Mouse (Mus musculus): ENCODE data around the gene Gm11541.

Gene Gm11541

GRCm38 (mm10) chr11:94704472-94704871, at the start of gene Gm11541:
Gm11541 (minus strand) TSS chr11:94704499.
- DNase-seq (ENCODE audit: low read depth, low spot score): no peak

GRCm38 (mm10) chr11:94752946-94753713, 48.8 kb upstream of the Gm11541 start:
- DNase-seq (ENCODE audit: low read depth, low spot score): no peak

- DNase-seq (ENCODE audit: low read depth, low spot score): no peak
Measured at GRCm38 (mm10) chr11:94741732-94742272, 37.5 kb upstream of the Gm11541 start, which contains the start of gene Cdc34b. Cdc34b (plus strand) TSS chr11:94741782.

GRCm38 (mm10) chr11:94735746-94736145, 31.4 kb upstream of the Gm11541 start:
- no peak for DNase-seq (ENCODE audit: low read depth, low spot score)

- DNase-seq (ENCODE audit: low read depth, low spot score): no peak
Measured at GRCm38 (mm10) chr11:94732773-94733172, 28.5 kb upstream of the Gm11541 start.

GRCm38 (mm10) chr11:94731229-94731628, 26.9 kb upstream of the Gm11541 start:
- DNase-seq (ENCODE audit: low read depth, low spot score): no peak

GRCm38 (mm10) chr11:94730261-94730660, 26.0 kb upstream of the Gm11541 start:
- peak; percentile 8 for DNase-seq (ENCODE audit: low read depth, low spot score)

GRCm38 (mm10) chr11:94729565-94729964, 25.3 kb upstream of the Gm11541 start:
- DNase-seq (ENCODE audit: low read depth, low spot score): no peak

GRCm38 (mm10) chr11:94728545-94728944, 24.2 kb upstream of the Gm11541 start:
- DNase-seq (ENCODE audit: low read depth, low spot score): no peak

- DNase-seq (ENCODE audit: low read depth, low spot score): no peak
Measured at GRCm38 (mm10) chr11:94727306-94727705, 23.0 kb upstream of the Gm11541 start.

- DNase-seq (ENCODE audit: low read depth, low spot score): no peak
Measured at GRCm38 (mm10) chr11:94719216-94719615, 14.9 kb upstream of the Gm11541 start.

GRCm38 (mm10) chr11:94718113-94718909, 14.0 kb upstream of the Gm11541 start:
- DNase-seq (ENCODE audit: low read depth, low spot score): no peak

- DNase-seq (ENCODE audit: low read depth, low spot score): no peak
Measured at GRCm38 (mm10) chr11:94717239-94717638, 12.9 kb upstream of the Gm11541 start.

- DNase-seq (ENCODE audit: low read depth, low spot score): peak; percentile 16
Measured at GRCm38 (mm10) chr11:94716754-94717153, 12.5 kb upstream of the Gm11541 start.

- DNase-seq (ENCODE audit: low read depth, low spot score): no peak
Measured at GRCm38 (mm10) chr11:94715622-94716021, 11.3 kb upstream of the Gm11541 start.

GRCm38 (mm10) chr11:94713246-94713860, 9.1 kb upstream of the Gm11541 start:
- DNase-seq (ENCODE audit: low read depth, low spot score): no peak

- no peak for DNase-seq (ENCODE audit: low read depth, low spot score)
Measured at GRCm38 (mm10) chr11:94704020-94704419, 279 bp downstream of the Gm11541 start.

GRCm38 (mm10) chr11:94702216-94702610, 2.1 kb downstream of the Gm11541 start:
- no peak for DNase-seq (ENCODE audit: low read depth, low spot score)

GRCm38 (mm10) chr11:94701401-94702215, 2.7 kb downstream of the Gm11541 start:
- DNase-seq (ENCODE audit: low read depth, low spot score): no peak

GRCm38 (mm10) chr11:94699399-94699798, 4.9 kb downstream of the Gm11541 start:
- DNase-seq (ENCODE audit: low read depth, low spot score): no peak
